19 mouse cellular contexts compared by ENCODE assay signal in genomic region chr8:126628616-126629015, GRCm38 (mm10). TPM values are rescaled to one million over a fixed set of nuclear protein-coding genes. Genes with fewer than 3 reads are reported as not detected.
DNase-seq lines count a peak whose midpoint lies in the region; ATAC-seq and TF ChIP-seq lines count a peak whose summit lies in the region.
"Had no signal": no experiment of that assay in that cellular context is flagged by ENCODE, and none has a peak within 500 bp of the region (broad histone marks: within the 10 kb centered on the region; RNA-seq: fewer than 3 reads in every experiment).

No protein-coding gene starts in this region.

- H3K4me2 ChIP-seq in liver, postnatal 0 days (ENCODE audit: low read depth, low read length) = no peak overlapping the region
- no peak overlapping the region for H3K4me2 ChIP-seq in midbrain, embryonic 11.5 days
- H3K4me2 ChIP-seq: neural tube, embryonic 15.5 days had no signal

- intact Hi-C loops in heart, postnatal 10 days (cut with DNase I) = no loop called here

- peak; percentile 47; the same call in 1 of the 2 replicates for ATAC-seq in liver, postnatal 0 days
- no peak for ATAC-seq in midbrain, embryonic 11.5 days (ENCODE audit: low FRiP score)
- ATAC-seq: forebrain, embryonic 14.5 days; hindbrain, postnatal 0 days had no signal

- no peak for DNase-seq in liver, postnatal 0 days
- DNase-seq in liver (no peak), 416B (ENCODE audit: low read depth) (peak; percentile 88)
- DNase-seq in monocyte, adult 2 months (ENCODE audit: low read depth in 1 of 2, low spot score in 2 of 2) = peak; percentile 49 to 50
- no peak for DNase-seq in neural tube, embryonic 10.5 days (ENCODE audit: extremely low spot score, low spot score)
- no peak for DNase-seq in midbrain, embryonic 11.5 days (ENCODE audit: low spot score, missing footprints)
- DNase-seq in heart, postnatal 10 days = no peak
- DNase-seq: adrenal gland, postnatal 10 days; cerebellum, adult 9-11 months; gastrocnemius, adult 2 months; heart, postnatal 14 days; kidney, adult 2 months; kidney, postnatal 25 days; layer of hippocampus, adult 9-11 months; retina, postnatal 1 day had no signal

- no peak overlapping the region for H3K9ac ChIP-seq in liver, postnatal 0 days (replicated peaks)
- H3K9ac ChIP-seq in midbrain, embryonic 11.5 days (ENCODE audit: low read length) = no peak overlapping the region
- H3K9ac ChIP-seq: neural tube, embryonic 15.5 days had no signal

- no peak for TF ChIP-seq POLR2A in bone marrow, adult 2 months (IDR thresholded peaks at IDR 0.05; ENCODE audit: borderline replicate concordance, control insufficient read depth, low read depth, low read length)

- no peak for TF ChIP-seq CTCF in liver, postnatal 0 days (IDR thresholded peaks at IDR 0.05; ENCODE audit: low read depth)
- TF ChIP-seq CTCF in bone marrow, adult 2 months (IDR thresholded peaks at IDR 0.05; ENCODE audit: control insufficient read depth, insufficient read depth, low read length) = no peak

- H3K9me3 ChIP-seq in liver, postnatal 0 days (ENCODE audit: low read length) = peaks cover 10% of the 10 kb centered on the region
- no peaks in the 10 kb centered on the region; the same call in 1 of the 2 replicates for H3K9me3 ChIP-seq in midbrain, embryonic 11.5 days (ENCODE audit: control insufficient read depth, low read length)

- H3K4me3 ChIP-seq in liver, postnatal 0 days (ENCODE audit: low read depth, low read length) = no peak overlapping the region
- H3K4me3 ChIP-seq in bone marrow, adult 2 months (replicated peaks; ENCODE audit: control insufficient read depth, low read depth, low read length) = no peak overlapping the region
- H3K4me3 ChIP-seq in midbrain, embryonic 11.5 days (ENCODE audit: low read depth, low read length) = no peak overlapping the region
- H3K4me3 ChIP-seq: gastrocnemius, adult 2 months; neural tube, embryonic 15.5 days had no signal

- TF ChIP-seq EP300 in liver, postnatal 0 days (IDR thresholded peaks at IDR 0.05; ENCODE audit: low read depth) = no peak

- WGBS in liver, postnatal 0 days (ENCODE audit: insufficient replicate concordance) = 42% methylated on average over 3 of the region's 3 CpGs
- 10% methylated on average over 3 of the region's 3 CpGs for WGBS in bone marrow, adult 2 months
- WGBS in midbrain, embryonic 11.5 days = 90% methylated on average over 3 of the region's 3 CpGs

- H3K27me3 ChIP-seq in liver, postnatal 0 days (ENCODE audit: insufficient read depth, low read length) = no peaks in the 10 kb centered on the region
- H3K27me3 ChIP-seq in midbrain, embryonic 11.5 days (ENCODE audit: control insufficient read depth, insufficient read depth, low read length) = no peaks in the 10 kb centered on the region
- H3K27me3 ChIP-seq: neural tube, embryonic 15.5 days had no signal

- H3K36me3 ChIP-seq in liver, postnatal 0 days (replicated peaks; ENCODE audit: insufficient read depth, low read length) = no peaks in the 10 kb centered on the region
- H3K36me3 ChIP-seq in midbrain, embryonic 11.5 days (ENCODE audit: control insufficient read depth, insufficient read depth, low read length) = no peaks in the 10 kb centered on the region
- H3K36me3 ChIP-seq: neural tube, embryonic 15.5 days had no signal

- 0 out of 2 replicates have a peak overlapping the region, but pooled peaks have one; percentile 16 for H3K27ac ChIP-seq in liver, postnatal 0 days (ENCODE audit: low read depth)
- H3K27ac ChIP-seq in bone marrow, adult 2 months (ENCODE audit: control insufficient read depth, insufficient read depth, low read depth, low read length, poor library complexity) = peak overlapping the region; percentile 63
- no peak overlapping the region for H3K27ac ChIP-seq in midbrain, embryonic 11.5 days (ENCODE audit: low read depth, low read length)
- H3K27ac ChIP-seq: gastrocnemius, adult 2 months; hindbrain, postnatal 0 days; neural tube, embryonic 15.5 days had no signal

- H3K4me1 ChIP-seq in liver, postnatal 0 days (ENCODE audit: insufficient read depth) = peaks cover 7% of the 10 kb centered on the region; the same call in 1 of the 2 replicates
- peaks cover 9% of the 10 kb centered on the region for H3K4me1 ChIP-seq in bone marrow, adult 2 months (ENCODE audit: control insufficient read depth, insufficient read depth, low read length)
- no peaks in the 10 kb centered on the region for H3K4me1 ChIP-seq in midbrain, embryonic 11.5 days (ENCODE audit: control insufficient read depth, insufficient read depth, low read length)
- H3K4me1 ChIP-seq: neural tube, embryonic 15.5 days had no signal

RNA-seq across cellular contexts. Expression of gene Irf2bp2, which starts 34.8 kb away (rescaled TPM):
- 5.0 and 6.2 TPM in 2 replicates for polyA plus RNA-seq in liver, postnatal 0 days (2015; fragmentation: Nextera tagmentation; extraction: Ambion mirVana)
- 21.3 and 35.8 TPM in 2 replicates for polyA plus RNA-seq in bone marrow, adult 2 months (2011; ENCODE audit: insufficient read depth, insufficient read length, low replicate concordance, missing spikeins)
- polyA plus RNA-seq in midbrain, embryonic 11.5 days (2014; fragmentation: Nextera tagmentation; extraction: Ambion mirVana) = 4.4 and 4.5 TPM in 2 replicates
- 100 to 1,000 TPM; 101 to 154 TPM for total RNA-seq in heart, postnatal 10 days (2021)

Comparison
In these comparisons a context has a peak if more than half of its experiments do, and no peak if none do; other contexts are left out.
1. DNase-seq: peak in 416B (single experiment) and monocyte, adult 2 months (2 of 2); none in liver, postnatal 0 days (single experiment), liver (single experiment), neural tube, embryonic 10.5 days (single experiment), midbrain, embryonic 11.5 days (single experiment) and heart, postnatal 10 days (0 of 2).